Mouse (Mus musculus) gastrocnemius, adult 2 months (tissue): ENCODE measurements around the gene Snapin. TPM values are rescaled to one million over a fixed set of nuclear protein-coding genes. Genes with fewer than 3 reads are reported as not detected.

Experiments used
- DNase-seq: peaks from one replicate; pipeline ENCODE4 v3.0.0; 2022
- H3K27ac ChIP-seq: fragments of 200-600 bp; 2 replicates; pipeline ENCODE4 v1.8.1; 2022; ENCODE audit warnings: mild to moderate bottlenecking
- H3K4me3 ChIP-seq: fragments of 200-600 bp; 2 replicates; pipeline ENCODE4 v1.8.1; 2022; ENCODE audit warnings: mild to moderate bottlenecking, moderate library complexity
- CTCF ChIP-seq: fragments of 200-600 bp; IDR thresholded peaks from 2 replicates; pipeline ENCODE4 v1.8.1; 2022; ENCODE audit warnings: antibody characterized with exemption, mild to moderate bottlenecking, moderate library complexity
- intact Hi-C: fragments of 180-260 bp; cut with DNase I; formaldehyde crosslinking; loops from one replicate; pipeline ENCODE4 v1.15.1; 2025
- total RNA-seq, 2 experiments: library from RNA; stranded (reverse); gene quantifications; 2 replicates each; pipeline ENCODE4 v1.2.3; 2021

The Snapin gene
- total RNA-seq, 2 experiments from 2014 or later, result 71.8 to 74.4 TPM

GRCm38 (mm10) chr3:90514691-90515090 lies 23.9 kb upstream of the Snapin start:
- peak overlapping the region; percentile 74 for H3K4me3 ChIP-seq
- intact Hi-C loops, result loop anchor here (5.0 kb wide), 1 partner anchor 103 kb away; no protein-coding TSS in a partner anchor
- H3K27ac ChIP-seq, result peak overlapping the region; percentile 91
- peak; percentile 88 for DNase-seq
- TF ChIP-seq CTCF, result no peak

GRCm38 (mm10) chr3:90513796-90514590 lies 23.2 kb upstream of the Snapin start, which contains the start of the genes S100a1 and S100a13:
TSS of gene S100a1 (minus strand) at chr3:90514392.
TSS of gene S100a13 (plus strand) at chr3:90514435.
- intact Hi-C loops, result loop anchor here (5.0 kb wide), 1 partner anchor 103 kb away; no protein-coding TSS in a partner anchor
- TF ChIP-seq CTCF, result peak; percentile 47
- peak within 1 kb of the TSS; percentile 74 for H3K4me3 ChIP-seq
- peak within 1 kb of the TSS; percentile 91 for H3K27ac ChIP-seq
- peak; percentile 87 for DNase-seq

- Histone ChIP-seq H3K4me3 (peak overlapping the region; percentile 74), H3K27ac (peak overlapping the region; percentile 91)
- intact Hi-C loops, result loop anchor here (5.0 kb wide), 1 partner anchor 104 kb away; no protein-coding TSS in a partner anchor
These were observed 22.3 kb upstream of the Snapin start for GRCm38 (mm10) chr3:90512948-90513642.

GRCm38 (mm10) chr3:90512276-90512675 lies 21.4 kb upstream of the Snapin start:
- H3K4me3 ChIP-seq, result peak overlapping the region; percentile 74; the same call in 1 of the 2 replicates
- TF ChIP-seq CTCF, result no peak
- no peak for DNase-seq
- peak overlapping the region; percentile 91 for H3K27ac ChIP-seq
- intact Hi-C loops, result loop anchor here (5.0 kb wide), 1 partner anchor 105 kb away; no protein-coding TSS in a partner anchor

More at GRCm38 (mm10) chr3:90512948-90513642, 22.3 kb upstream of the Snapin start:
- no peak for TF ChIP-seq CTCF
- DNase-seq, result no peak

- Histone ChIP-seq H3K27ac (peak overlapping the region; percentile 100), H3K4me3 (peak overlapping the region; percentile 87)
- intact Hi-C loops, result loop anchor here (2.0 to 5.0 kb wide), 2 partner anchors 19 to 108 kb away; partner anchors contain the start of gene Snapin
- no peak for TF ChIP-seq CTCF
- no peak for DNase-seq
These were observed 18.9 kb upstream of the Snapin start for GRCm38 (mm10) chr3:90509747-90510123.

GRCm38 (mm10) chr3:90508950-90509746 lies 18.3 kb upstream of the Snapin start, which contains the start of gene Chtop:
TSS of gene Chtop (minus strand) at chr3:90509498.
- TF ChIP-seq CTCF, result no peak
- DNase-seq, result peak; percentile 100
- peak within 1 kb of the TSS; percentile 100 for H3K27ac ChIP-seq
- peak within 1 kb of the TSS; percentile 87 for H3K4me3 ChIP-seq
- intact Hi-C loops, result loop anchor here (2.0 kb wide), 1 partner anchor 18 kb away; the partner anchor contains the start of gene Snapin

- H3K27ac ChIP-seq, result peak overlapping the region; percentile 100
- intact Hi-C loops, result loop anchor here (2.0 kb wide), 1 partner anchor 18 kb away; the partner anchor contains the start of gene Snapin
- H3K4me3 ChIP-seq, result peak overlapping the region; percentile 87
- no peak for DNase-seq
- no peak for TF ChIP-seq CTCF
These were observed 17.6 kb upstream of the Snapin start for GRCm38 (mm10) chr3:90508287-90508949.

GRCm38 (mm10) chr3:90506362-90506761 lies 15.5 kb upstream of the Snapin start:
- Histone ChIP-seq H3K4me3 (0 out of 2 replicates have a peak overlapping the region, but pooled peaks have one; percentile 10), H3K27ac (peak overlapping the region; percentile 20; the same call in 1 of the 2 replicates)
- DNase-seq, result no peak
- intact Hi-C loops, result no loop called here
- no peak for TF ChIP-seq CTCF

GRCm38 (mm10) chr3:90505216-90505615 lies 14.4 kb upstream of the Snapin start:
- DNase-seq, result no peak
- Histone ChIP-seq H3K27ac (peak overlapping the region; percentile 50), H3K4me3 (0 out of 2 replicates have a peak overlapping the region, but pooled peaks have one; percentile 16)
- TF ChIP-seq CTCF, result no peak
- intact Hi-C loops, result no loop called here

GRCm38 (mm10) chr3:90503444-90503843 lies 12.6 kb upstream of the Snapin start:
- DNase-seq, result no peak
- no peak for TF ChIP-seq CTCF
- Histone ChIP-seq H3K4me3 (no peak overlapping the region), H3K27ac (no peak overlapping the region)
- intact Hi-C loops, result no loop called here

GRCm38 (mm10) chr3:90497597-90497996 lies 6.8 kb upstream of the Snapin start:
- no peak overlapping the region for H3K4me3 ChIP-seq
- no peak for TF ChIP-seq CTCF
- intact Hi-C loops, result no loop called here

More at GRCm38 (mm10) chr3:90497597-90497996, 6.8 kb upstream of the Snapin start:
- no peak overlapping the region for H3K27ac ChIP-seq
- no peak for DNase-seq
